Mouse (Mus musculus) lung, postnatal 0 days (tissue): ENCODE data around the gene Cuedc1.

Experiments
- CTCF ChIP-seq: IDR thresholded peaks from 2 replicates; pipeline ENCODE4 v1.5.1; 2016; ENCODE audit warnings: antibody characterized with exemption, mild to moderate bottlenecking
- EP300 ChIP-seq: IDR thresholded peaks from 2 replicates; pipeline ENCODE4 v1.6.1; 2016; ENCODE audit warnings: antibody characterized with exemption, mild to moderate bottlenecking, control low read depth

DNA sequence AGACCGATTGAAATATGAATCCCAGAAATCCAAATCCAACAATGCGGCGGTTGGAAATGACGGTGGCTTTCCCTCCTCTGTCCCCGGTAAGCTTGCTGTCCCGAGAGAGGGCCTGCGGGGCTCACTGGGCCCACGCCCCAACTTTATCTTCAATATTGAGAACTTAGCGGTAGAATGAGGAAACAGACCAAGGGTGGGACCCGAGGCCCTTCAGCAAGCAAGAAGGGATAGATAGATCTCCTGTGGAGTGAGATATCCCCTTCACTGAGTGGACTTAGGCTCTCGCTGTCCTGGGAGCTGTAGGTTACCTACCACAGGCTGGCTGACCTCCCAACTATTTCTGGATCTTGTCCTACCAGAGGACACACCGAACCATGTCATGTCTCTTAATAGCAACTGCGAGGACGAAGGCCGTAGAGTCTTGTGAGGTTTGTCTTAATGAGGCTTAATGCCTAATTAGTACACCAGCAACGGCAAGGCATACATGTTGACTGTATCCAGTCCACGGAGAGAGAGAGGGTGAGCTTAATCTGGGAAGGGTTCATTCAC lies 86.8 kb downstream of the Cuedc1 start:
- TF ChIP-seq CTCF, result no peak
- no peak for TF ChIP-seq EP300
